Mouse (Mus musculus): ENCODE results near the gene Paics. TPM values are rescaled to one million over a fixed set of nuclear protein-coding genes. Genes with fewer than 3 reads are reported as not detected.

The Paics gene
- polyA plus RNA-seq, 1 experiment: 23.0 TPM

GRCm38 (mm10) chr5:76984015-76984414 is 32.9 kb downstream of the Paics start:
- Histone ChIP-seq H3K4me3 (ENCODE audit: control insufficient read depth, low read depth, low read length) (no peak overlapping the region), H3K4me1 (ENCODE audit: control insufficient read depth, insufficient read depth, low read length) (no peaks in the 10 kb centered on the region), H3K27me3 (ENCODE audit: control insufficient read depth, insufficient read depth, low read length) (no peaks in the 10 kb centered on the region), H3K27ac (ENCODE audit: control insufficient read depth, insufficient read depth, low read depth, low read length) (no peak overlapping the region), H3K36me3 (ENCODE audit: control insufficient read depth, insufficient read depth, low read length) (peaks cover 10% of the 10 kb centered on the region)
- TF ChIP-seq CTCF (IDR thresholded peaks at IDR 0.05; ENCODE audit: control insufficient read depth, insufficient read depth, insufficient replicate concordance, low read depth, low read length) (no peak), POLR2A (IDR thresholded peaks at IDR 0.05; ENCODE audit: control insufficient read depth, low read depth, low read length) (no peak)

DNA sequence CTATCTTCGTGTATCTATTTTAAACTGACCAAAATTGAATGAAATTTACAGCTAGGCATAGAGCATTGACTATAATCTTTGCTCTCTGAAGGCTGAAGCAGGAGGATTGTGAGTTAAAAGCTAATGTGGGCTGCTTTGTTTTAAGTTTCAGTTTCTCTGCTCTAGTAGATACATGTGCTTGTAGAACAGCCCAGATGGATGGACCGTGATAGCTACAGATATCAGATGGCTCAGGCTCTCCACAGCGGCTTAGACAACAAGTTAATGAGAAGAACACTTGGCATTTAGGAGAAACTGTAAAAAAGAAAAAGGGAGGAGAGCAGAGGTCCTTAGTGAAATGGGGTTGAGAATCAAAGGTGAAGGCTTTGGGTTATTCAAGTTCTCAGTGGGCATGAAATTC is 39.7 kb downstream of the Paics start:
- TF ChIP-seq CTCF (IDR thresholded peaks at IDR 0.05; ENCODE audit: control insufficient read depth, insufficient read depth, insufficient replicate concordance, low read depth, low read length): no peak
- no peak for TF ChIP-seq POLR2A (IDR thresholded peaks at IDR 0.05; ENCODE audit: control insufficient read depth, low read depth, low read length)
- H3K27me3 ChIP-seq (ENCODE audit: control insufficient read depth, insufficient read depth, low read length): no peaks in the 10 kb centered on the region
- no peaks in the 10 kb centered on the region for H3K4me1 ChIP-seq (ENCODE audit: control insufficient read depth, insufficient read depth, low read length)
- peaks cover 3% of the 10 kb centered on the region for H3K36me3 ChIP-seq (ENCODE audit: control insufficient read depth, insufficient read depth, low read length)
- no peak overlapping the region for H3K27ac ChIP-seq (ENCODE audit: control insufficient read depth, insufficient read depth, low read depth, low read length)
- H3K4me3 ChIP-seq (ENCODE audit: control insufficient read depth, low read depth, low read length): no peak overlapping the region

DNA sequence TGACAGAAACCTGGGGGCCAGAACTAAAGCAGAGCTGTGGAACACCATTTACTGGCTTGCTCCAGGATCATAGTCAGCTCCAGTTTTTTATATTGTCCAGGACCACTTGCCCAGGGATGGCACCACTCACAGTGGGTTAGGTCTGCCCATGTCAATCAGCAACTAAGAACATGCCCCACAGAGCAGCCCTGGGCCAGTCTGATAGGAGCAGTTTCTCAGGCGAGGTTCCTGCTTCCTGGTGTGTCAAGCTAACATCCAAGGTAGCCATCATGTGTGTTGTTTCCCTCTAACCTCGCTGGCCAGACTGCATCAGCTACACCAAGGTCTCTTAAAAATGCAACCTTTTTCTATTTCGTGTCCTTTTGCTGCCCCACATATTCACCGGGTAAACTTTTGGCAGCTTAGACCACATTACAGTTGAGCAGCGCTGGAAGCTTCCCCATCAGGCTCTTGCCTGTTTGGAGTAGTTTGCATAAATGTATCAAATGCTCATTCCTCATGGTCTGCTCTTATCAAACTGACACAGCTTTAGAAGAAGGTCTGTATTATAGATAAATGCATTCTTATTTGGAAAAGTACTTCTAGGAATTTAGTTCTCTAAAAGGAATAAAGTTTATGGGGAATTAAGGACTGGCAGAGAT is 42.2 kb downstream of the Paics start:
- Histone ChIP-seq H3K4me3 (ENCODE audit: control insufficient read depth, low read depth, low read length) (no peak overlapping the region), H3K27ac (ENCODE audit: control insufficient read depth, insufficient read depth, low read depth, low read length) (no peak overlapping the region), H3K4me1 (ENCODE audit: control insufficient read depth, insufficient read depth, low read length) (no peaks in the 10 kb centered on the region), H3K27me3 (ENCODE audit: control insufficient read depth, insufficient read depth, low read length) (no peaks in the 10 kb centered on the region), H3K36me3 (ENCODE audit: control insufficient read depth, insufficient read depth, low read length) (peaks cover 4% of the 10 kb centered on the region)
- no peak for TF ChIP-seq CTCF (IDR thresholded peaks at IDR 0.05; ENCODE audit: control insufficient read depth, insufficient read depth, insufficient replicate concordance, low read depth, low read length)
- TF ChIP-seq POLR2A (IDR thresholded peaks at IDR 0.05; ENCODE audit: control insufficient read depth, low read depth, low read length): no peak

GRCm38 (mm10) chr5:76998416-76998815 is 47.3 kb downstream of the Paics start:
- Histone ChIP-seq H3K4me1 (ENCODE audit: control insufficient read depth, insufficient read depth, low read length) (no peaks in the 10 kb centered on the region; the same call in 1 of the 2 replicates), H3K27me3 (ENCODE audit: control insufficient read depth, insufficient read depth, low read length) (peaks cover 3% of the 10 kb centered on the region; the same call in 1 of the 2 replicates), H3K4me3 (ENCODE audit: control insufficient read depth, low read depth, low read length) (no peak overlapping the region), H3K27ac (ENCODE audit: control insufficient read depth, insufficient read depth, low read depth, low read length) (no peak overlapping the region), H3K36me3 (ENCODE audit: control insufficient read depth, insufficient read depth, low read length) (peaks cover 2% of the 10 kb centered on the region)
- TF ChIP-seq POLR2A (IDR thresholded peaks at IDR 0.05; ENCODE audit: control insufficient read depth, low read depth, low read length): no peak
- no peak for TF ChIP-seq CTCF (IDR thresholded peaks at IDR 0.05; ENCODE audit: control insufficient read depth, insufficient read depth, insufficient replicate concordance, low read depth, low read length)

DNA sequence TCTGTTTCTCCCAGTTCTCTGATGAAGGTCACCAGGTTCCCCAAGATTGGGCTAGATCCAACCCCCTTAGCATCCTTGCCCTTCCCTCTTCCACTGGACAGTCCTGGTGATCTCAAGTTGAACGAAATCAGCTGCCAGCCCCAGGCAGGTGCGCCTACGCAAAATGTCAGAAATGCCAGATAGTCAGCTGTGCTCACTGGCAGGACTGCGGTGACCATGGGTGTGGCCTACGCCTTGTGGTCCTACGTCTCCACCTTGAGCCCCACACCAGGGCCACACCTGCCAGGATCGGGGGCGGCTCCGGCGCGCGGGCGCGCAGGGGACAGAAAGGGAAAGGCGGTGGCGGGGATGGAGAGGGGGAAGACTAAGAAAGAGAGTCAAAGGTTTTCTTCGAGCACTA is 50.1 kb downstream of the Paics start:
- peak overlapping the region; percentile 85 for H3K4me3 ChIP-seq (ENCODE audit: control insufficient read depth, low read depth, low read length)
- H3K4me1 ChIP-seq (ENCODE audit: control insufficient read depth, insufficient read depth, low read length): no peaks in the 10 kb centered on the region; the same call in 1 of the 2 replicates
- H3K36me3 ChIP-seq (ENCODE audit: control insufficient read depth, insufficient read depth, low read length): peaks cover 2% of the 10 kb centered on the region
- TF ChIP-seq CTCF (IDR thresholded peaks at IDR 0.05; ENCODE audit: control insufficient read depth, insufficient read depth, insufficient replicate concordance, low read depth, low read length): no peak
- peak; percentile 67; the same call in 1 of the 2 replicates for TF ChIP-seq POLR2A (IDR thresholded peaks at IDR 0.05; ENCODE audit: control insufficient read depth, low read depth, low read length)
- H3K27me3 ChIP-seq (ENCODE audit: control insufficient read depth, insufficient read depth, low read length): peaks cover 3% of the 10 kb centered on the region; the same call in 1 of the 2 replicates
- H3K27ac ChIP-seq (ENCODE audit: control insufficient read depth, insufficient read depth, low read depth, low read length): peak overlapping the region; percentile 40; the same call in 1 of the 2 replicates

GRCm38 (mm10) chr5:77004051-77004821 is 53.1 kb downstream of the Paics start, which contains the start of gene Arl9:
Arl9 (plus strand) TSS chr5:77004055.
- TF ChIP-seq POLR2A (IDR thresholded peaks at IDR 0.05; ENCODE audit: control insufficient read depth, low read depth, low read length): peak; percentile 47; the same call in 1 of the 2 replicates
- no peak for TF ChIP-seq CTCF (IDR thresholded peaks at IDR 0.05; ENCODE audit: control insufficient read depth, insufficient read depth, insufficient replicate concordance, low read depth, low read length)
- Histone ChIP-seq H3K27me3 (ENCODE audit: control insufficient read depth, insufficient read depth, low read length) (peaks cover 3% of the 10 kb centered on the region; the same call in 1 of the 2 replicates), H3K4me1 (ENCODE audit: control insufficient read depth, insufficient read depth, low read length) (no peaks in the 10 kb centered on the region; the same call in 1 of the 2 replicates), H3K36me3 (ENCODE audit: control insufficient read depth, insufficient read depth, low read length) (peaks cover 1% of the 10 kb centered on the region; the same call in 1 of the 2 replicates), H3K4me3 (ENCODE audit: control insufficient read depth, low read depth, low read length) (peak within 1 kb of the TSS; percentile 87), H3K27ac (ENCODE audit: control insufficient read depth, insufficient read depth, low read depth, low read length) (no peak within 1 kb of the TSS; the same call in 1 of the 2 replicates)

- Histone ChIP-seq H3K36me3 (ENCODE audit: control insufficient read depth, insufficient read depth, low read length) (no peaks in the 10 kb centered on the region), H3K4me1 (ENCODE audit: control insufficient read depth, insufficient read depth, low read length) (no peaks in the 10 kb centered on the region), H3K27ac (ENCODE audit: control insufficient read depth, insufficient read depth, low read depth, low read length) (no peak overlapping the region), H3K4me3 (ENCODE audit: control insufficient read depth, low read depth, low read length) (no peak overlapping the region), H3K27me3 (ENCODE audit: control insufficient read depth, insufficient read depth, low read length) (no peaks in the 10 kb centered on the region)
- TF ChIP-seq CTCF (IDR thresholded peaks at IDR 0.05; ENCODE audit: control insufficient read depth, insufficient read depth, insufficient replicate concordance, low read depth, low read length) (no peak), POLR2A (IDR thresholded peaks at IDR 0.05; ENCODE audit: control insufficient read depth, low read depth, low read length) (no peak)
These were observed 59.2 kb downstream of the Paics start for GRCm38 (mm10) chr5:77010352-77010751.
